Mouse (Mus musculus) limb, embryonic 11.5 days (tissue): ENCODE data around the gene Mreg. TPM values are rescaled to one million over a fixed set of nuclear protein-coding genes. Genes with fewer than 3 reads are reported as not detected.

Experiments
- ATAC-seq: fragments of 200-750 bp; cut with Nextera tagmentation; 2 replicates; pipeline ENCODE4 v1.8.0; 2017; ENCODE audit warnings: low read depth; ENCODE audit not compliant: insufficient number of reproducible peaks, low FRiP score, low TSS enrichment
- DNase-seq: peaks from one replicate; pipeline ENCODE4 v3.0.0-alpha.2; 2015; ENCODE audit warnings: low spot score
- H3K27ac ChIP-seq: fragments of 300-500 bp; sonication (generic); replicated peaks from 2 replicates; pipeline ENCODE4 v1.5.1; 2014; ENCODE audit warnings: low read depth, mild to moderate bottlenecking, low read length
- H3K27me3 ChIP-seq: fragments of 300-500 bp; sonication (generic); 2 replicates; pipeline ENCODE4 v1.6.1; 2014; ENCODE audit warnings: mild to moderate bottlenecking, low read length, mixed read lengths; ENCODE audit not compliant: control insufficient read depth, insufficient read depth
- H3K36me3 ChIP-seq: fragments of 300-500 bp; sonication (generic); 2 replicates; pipeline ENCODE4 v1.6.1; 2014; ENCODE audit warnings: mild to moderate bottlenecking, low read length, moderate library complexity, mixed read lengths; ENCODE audit not compliant: control insufficient read depth, insufficient read depth
- H3K4me1 ChIP-seq: fragments of 300-500 bp; sonication (generic); 2 replicates; pipeline ENCODE4 v1.6.1; 2014; ENCODE audit warnings: low read length, mixed read lengths; ENCODE audit not compliant: control insufficient read depth, insufficient read depth
- H3K4me2 ChIP-seq: fragments of 300-500 bp; sonication (generic); 2 replicates; pipeline ENCODE4 v1.6.1; 2014; ENCODE audit warnings: low read depth, mild to moderate bottlenecking, moderate library complexity; ENCODE audit not compliant: severe bottlenecking
- H3K4me3 ChIP-seq: fragments of 300-500 bp; sonication (generic); 2 replicates; pipeline ENCODE4 v1.5.1; 2014; ENCODE audit warnings: low read depth, low read length
- H3K9ac ChIP-seq: fragments of 300-500 bp; sonication (generic); 2 replicates; pipeline ENCODE4 v1.6.1; 2014; ENCODE audit warnings: mild to moderate bottlenecking, low read length
- H3K9me3 ChIP-seq: fragments of 300-500 bp; sonication (generic); 2 replicates; pipeline ENCODE4 v1.6.1; 2016; ENCODE audit warnings: low read length; ENCODE audit not compliant: control insufficient read depth
- WGBS: fragments of 180-500 bp; shearing (Covaris S2); extraction: QIAGEN DNeasy Blood & Tissue Kit; methylation state at CpG from one replicate; pipeline ENCODE4 v1.1.7; 2014; 5-methylcytosine and 5-hydroxymethylcytosine counted together
- polyA plus RNA-seq: library from polyadenylated mRNA; unstranded; fragments of >200 nt; fragmentation: Nextera tagmentation; extraction: Ambion mirVana; gene quantifications from 2 replicates; pipeline ENCODE4 v1.2.1, GENCODE M21; 2014

Gene Mreg
- polyA plus RNA-seq, 1 experiment from 2014 or later = 4.2 TPM

- no peak overlapping the region for H3K9ac ChIP-seq
- no peak overlapping the region for H3K27ac ChIP-seq
- DNase-seq (no peak), ATAC-seq (no peak)
- WGBS = 85% methylated on average over 4 of the region's 4 CpGs
- no peak overlapping the region for H3K4me3 ChIP-seq
- no peaks in the 10 kb centered on the region for H3K4me1 ChIP-seq
- H3K9me3 ChIP-seq = no peaks in the 10 kb centered on the region
- H3K27me3 ChIP-seq = no peaks in the 10 kb centered on the region
- H3K36me3 ChIP-seq = no peaks in the 10 kb centered on the region
- no peak overlapping the region for H3K4me2 ChIP-seq
Observed at GRCm38 (mm10) chr1:72119981-72120380, 92.1 kb downstream of the Mreg start.

GRCm38 (mm10) chr1:72114206-72114605, 97.9 kb downstream of the Mreg start:
- H3K4me3 ChIP-seq = no peak overlapping the region
- no peaks in the 10 kb centered on the region for H3K27me3 ChIP-seq
- H3K9me3 ChIP-seq = no peaks in the 10 kb centered on the region
- no peaks in the 10 kb centered on the region for H3K36me3 ChIP-seq
- H3K4me1 ChIP-seq = no peaks in the 10 kb centered on the region
- DNase-seq (no peak), ATAC-seq (no peak)
- H3K9ac ChIP-seq = no peak overlapping the region
- no peak overlapping the region for H3K4me2 ChIP-seq
- no peak overlapping the region for H3K27ac ChIP-seq
- 73% methylated on average over 5 of the region's 5 CpGs for WGBS

Other genes with a start within 250 kb of the Mreg start
- gene Pecr, start 72.0 kb upstream of the Mreg start, polyA plus RNA-seq = 28.9 and 30.1 TPM in 2 replicates
- gene Tmem169, start 72.1 kb upstream of the Mreg start, polyA plus RNA-seq = 4.5 and 5.2 TPM in 2 replicates
- gene Xrcc5, start 95.1 kb upstream of the Mreg start, polyA plus RNA-seq = 78.9 and 84.2 TPM in 2 replicates